Mouse (Mus musculus): ENCODE measurements around the gene Dmbx1.

Gene Dmbx1

GRCm38 (mm10) chr4:115939295-115940102, at the start of gene Dmbx1:
Gene Dmbx1 (minus strand): TSS chr4:115939926.
- peak; percentile 10 for DNase-seq

- no peak for DNase-seq
Measured at GRCm38 (mm10) chr4:115989382-115989781, 49.7 kb upstream of the Dmbx1 start.

GRCm38 (mm10) chr4:115987858-115988530, 48.3 kb upstream of the Dmbx1 start:
- DNase-seq, result no peak

GRCm38 (mm10) chr4:115987436-115987835, 47.7 kb upstream of the Dmbx1 start:
- no peak for DNase-seq

GRCm38 (mm10) chr4:115984967-115985366, 45.2 kb upstream of the Dmbx1 start:
- DNase-seq, result peak; percentile 55

GRCm38 (mm10) chr4:115984111-115984510, 44.4 kb upstream of the Dmbx1 start:
- peak; percentile 90 for DNase-seq

- DNase-seq, result peak; percentile 82
Measured at GRCm38 (mm10) chr4:115980676-115981075, 41.0 kb upstream of the Dmbx1 start.

GRCm38 (mm10) chr4:115979437-115979836, 39.7 kb upstream of the Dmbx1 start:
- no peak for DNase-seq

- no peak for DNase-seq
Measured at GRCm38 (mm10) chr4:115978911-115979310, 39.2 kb upstream of the Dmbx1 start.

GRCm38 (mm10) chr4:115972543-115972942, 32.8 kb upstream of the Dmbx1 start:
- no peak for DNase-seq

- peak; percentile 55 for DNase-seq
Measured at GRCm38 (mm10) chr4:115964446-115964845, 24.7 kb upstream of the Dmbx1 start.

GRCm38 (mm10) chr4:115963751-115964150, 24.0 kb upstream of the Dmbx1 start:
- no peak for DNase-seq

- DNase-seq, result peak; percentile 59
Measured at GRCm38 (mm10) chr4:115962671-115963412, 23.1 kb upstream of the Dmbx1 start.

GRCm38 (mm10) chr4:115961991-115962390, 22.3 kb upstream of the Dmbx1 start:
- DNase-seq, result no peak

GRCm38 (mm10) chr4:115959546-115959945, 19.8 kb upstream of the Dmbx1 start:
- DNase-seq, result no peak

GRCm38 (mm10) chr4:115955494-115955775, 15.7 kb upstream of the Dmbx1 start:
- DNase-seq, result no peak

GRCm38 (mm10) chr4:115954656-115955493, 15.1 kb upstream of the Dmbx1 start:
- no peak for DNase-seq

- DNase-seq, result no peak
Measured at GRCm38 (mm10) chr4:115953559-115953958, 13.8 kb upstream of the Dmbx1 start.

GRCm38 (mm10) chr4:115952758-115953157, 13.0 kb upstream of the Dmbx1 start:
- DNase-seq, result peak; percentile 60

GRCm38 (mm10) chr4:115943669-115944314, 4.1 kb upstream of the Dmbx1 start:
- no peak for DNase-seq

GRCm38 (mm10) chr4:115941242-115941820, 1.6 kb upstream of the Dmbx1 start:
- no peak for DNase-seq

GRCm38 (mm10) chr4:115940681-115941080, 955 bp upstream of the Dmbx1 start:
- DNase-seq, result no peak
